Mouse (Mus musculus): ENCODE results near the gene Sstr4.

Gene Sstr4

DNA sequence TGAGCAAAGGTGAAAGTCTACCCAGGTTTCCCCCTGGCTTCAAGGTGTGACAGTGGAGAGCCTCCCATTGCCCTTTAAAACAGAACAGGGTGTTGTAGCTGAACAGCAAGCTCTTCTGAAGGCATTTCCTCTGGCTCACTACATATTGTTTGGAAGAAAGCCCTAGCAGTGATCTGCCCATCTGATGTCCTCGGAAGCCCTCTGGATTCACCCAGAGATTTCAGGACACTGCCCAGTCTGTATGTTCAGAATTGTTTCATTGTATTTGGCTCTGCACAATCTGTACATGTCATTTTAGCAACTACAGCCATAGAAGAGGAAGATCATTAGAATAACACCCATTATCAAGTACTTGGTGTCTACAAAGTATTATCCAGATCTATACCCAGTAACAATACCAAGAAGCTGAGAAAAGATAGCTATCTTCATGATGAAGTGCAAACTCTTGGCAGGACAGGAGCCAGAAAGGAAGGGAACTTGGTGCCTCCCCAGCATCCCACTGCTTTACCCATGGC is 15.2 kb upstream of the Sstr4 start:
- no peaks in the 10 kb centered on the region for H3K36me3 ChIP-seq (ENCODE audit: control insufficient read depth, insufficient read depth, low read length, poor library complexity, severe bottlenecking)
- no peak for DNase-seq (ENCODE audit: low read depth, low spot score)
- H3K27me3 ChIP-seq (ENCODE audit: control insufficient read depth, insufficient read depth, low read length, poor library complexity, severe bottlenecking), result no peaks in the 10 kb centered on the region

DNA sequence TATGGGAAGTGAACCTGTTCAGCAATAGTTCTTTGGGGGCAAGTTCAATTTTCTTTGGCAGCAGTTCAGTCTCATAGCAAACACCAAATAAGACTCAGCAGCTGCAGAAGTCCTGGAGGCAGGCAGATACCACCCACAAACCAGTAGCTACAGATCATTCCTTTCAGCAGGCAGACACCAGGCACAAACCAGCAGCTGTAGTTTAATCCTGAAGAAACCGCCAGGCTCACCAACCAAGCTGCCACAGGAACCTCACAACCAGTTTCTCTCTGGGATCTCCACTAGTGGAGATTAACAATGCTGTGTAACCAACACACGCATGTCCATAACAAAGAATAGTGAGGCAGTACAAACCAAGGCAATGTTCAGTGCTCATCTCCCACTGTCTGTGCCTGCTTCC is 14.1 kb upstream of the Sstr4 start:
- H3K27me3 ChIP-seq (ENCODE audit: control insufficient read depth, insufficient read depth, low read length, poor library complexity, severe bottlenecking), result no peaks in the 10 kb centered on the region
- H3K36me3 ChIP-seq (ENCODE audit: control insufficient read depth, insufficient read depth, low read length, poor library complexity, severe bottlenecking), result no peaks in the 10 kb centered on the region
- no peak for DNase-seq (ENCODE audit: low read depth, low spot score)

DNA sequence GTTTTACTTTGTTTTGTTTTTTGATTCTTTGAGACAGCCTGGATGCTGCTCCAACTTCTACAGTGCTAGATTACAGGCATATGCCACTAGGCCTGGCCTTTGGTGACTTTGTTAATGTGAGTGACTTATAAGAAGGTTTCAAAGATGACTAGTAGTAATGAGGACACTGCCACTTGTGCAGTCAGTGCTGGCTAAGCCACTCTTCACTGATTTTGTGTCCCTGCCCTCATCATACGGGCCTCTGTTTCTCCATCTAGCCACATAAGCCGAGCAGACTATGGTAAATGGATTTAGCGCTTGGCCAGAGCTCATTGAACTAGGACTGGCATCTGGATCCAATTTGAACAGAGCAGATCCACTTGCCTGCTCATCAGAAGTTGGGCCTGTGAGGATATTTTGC is 8.7 kb upstream of the Sstr4 start:
- no peak for DNase-seq (ENCODE audit: low read depth, low spot score)
- no peaks in the 10 kb centered on the region for H3K36me3 ChIP-seq (ENCODE audit: control insufficient read depth, insufficient read depth, low read length, poor library complexity, severe bottlenecking)
- no peaks in the 10 kb centered on the region for H3K27me3 ChIP-seq (ENCODE audit: control insufficient read depth, insufficient read depth, low read length, poor library complexity, severe bottlenecking)

- no peak for DNase-seq (ENCODE audit: low read depth, low spot score)
- no peaks in the 10 kb centered on the region for H3K36me3 ChIP-seq (ENCODE audit: control insufficient read depth, insufficient read depth, low read length, poor library complexity, severe bottlenecking)
- no peaks in the 10 kb centered on the region for H3K27me3 ChIP-seq (ENCODE audit: control insufficient read depth, insufficient read depth, low read length, poor library complexity, severe bottlenecking)
Measured at GRCm38 (mm10) chr2:148386927-148387326, 8.2 kb upstream of the Sstr4 start.

GRCm38 (mm10) chr2:148387652-148388581 is 7.2 kb upstream of the Sstr4 start:
- Histone ChIP-seq H3K36me3 (ENCODE audit: control insufficient read depth, insufficient read depth, low read length, poor library complexity, severe bottlenecking) (no peaks in the 10 kb centered on the region), H3K27me3 (ENCODE audit: control insufficient read depth, insufficient read depth, low read length, poor library complexity, severe bottlenecking) (no peaks in the 10 kb centered on the region)
- DNase-seq (ENCODE audit: low read depth, low spot score), result no peak

- Histone ChIP-seq H3K36me3 (ENCODE audit: control insufficient read depth, insufficient read depth, low read length, poor library complexity, severe bottlenecking) (no peaks in the 10 kb centered on the region), H3K27me3 (ENCODE audit: control insufficient read depth, insufficient read depth, low read length, poor library complexity, severe bottlenecking) (no peaks in the 10 kb centered on the region; the same call in 1 of the 2 replicates)
- DNase-seq (ENCODE audit: low read depth, low spot score), result peak; percentile 57
Measured at GRCm38 (mm10) chr2:148393149-148393548, 2.0 kb upstream of the Sstr4 start.

GRCm38 (mm10) chr2:148393846-148394245 is 1.3 kb upstream of the Sstr4 start:
- Histone ChIP-seq H3K27me3 (ENCODE audit: control insufficient read depth, insufficient read depth, low read length, poor library complexity, severe bottlenecking) (no peaks in the 10 kb centered on the region; the same call in 1 of the 2 replicates), H3K36me3 (ENCODE audit: control insufficient read depth, insufficient read depth, low read length, poor library complexity, severe bottlenecking) (no peaks in the 10 kb centered on the region)
- no peak for DNase-seq (ENCODE audit: low read depth, low spot score)

- DNase-seq (ENCODE audit: low read depth, low spot score), result no peak
- Histone ChIP-seq H3K36me3 (ENCODE audit: control insufficient read depth, insufficient read depth, low read length, poor library complexity, severe bottlenecking) (no peaks in the 10 kb centered on the region), H3K27me3 (ENCODE audit: control insufficient read depth, insufficient read depth, low read length, poor library complexity, severe bottlenecking) (no peaks in the 10 kb centered on the region; the same call in 1 of the 2 replicates)
Measured at GRCm38 (mm10) chr2:148396209-148396608, 1.1 kb downstream of the Sstr4 start.

DNA sequence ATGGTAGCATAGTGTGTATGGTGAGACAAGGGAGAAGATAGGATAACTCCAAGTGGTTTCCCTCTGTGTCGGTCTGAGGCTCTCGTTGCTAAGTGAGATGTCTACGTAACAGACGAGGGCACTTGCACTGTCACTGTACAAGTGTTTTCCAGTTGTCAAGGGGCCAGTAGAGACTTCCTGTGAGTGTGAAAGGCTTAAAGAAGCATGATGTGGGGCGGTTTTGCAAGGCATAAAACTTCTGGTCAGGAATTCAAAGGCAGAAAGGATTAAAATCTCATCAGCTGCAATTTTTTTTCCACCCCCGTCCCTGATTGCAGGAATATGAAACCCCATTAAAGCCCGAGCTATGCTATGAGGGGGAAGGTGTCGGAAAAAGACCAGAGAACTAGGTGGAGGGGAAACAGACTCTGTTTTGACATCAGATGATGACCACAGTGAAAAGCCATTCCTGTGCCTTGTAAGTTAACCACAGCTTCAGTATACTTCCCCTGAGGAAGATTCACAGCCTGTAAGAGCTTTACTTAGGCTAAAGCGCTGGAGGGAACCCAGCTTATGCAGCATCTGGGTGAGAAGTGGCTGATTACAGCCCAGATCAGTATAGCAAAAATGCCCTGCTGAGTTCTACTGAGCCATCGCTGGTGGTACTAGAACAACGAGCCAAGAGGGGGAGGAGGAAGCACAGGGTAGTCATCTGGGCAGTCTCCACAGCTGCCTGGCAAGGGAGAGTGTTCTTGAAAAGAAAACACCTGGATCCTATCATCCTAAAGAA is 2.1 kb downstream of the Sstr4 start:
- Histone ChIP-seq H3K36me3 (ENCODE audit: control insufficient read depth, insufficient read depth, low read length, poor library complexity, severe bottlenecking) (no peaks in the 10 kb centered on the region), H3K27me3 (ENCODE audit: control insufficient read depth, insufficient read depth, low read length, poor library complexity, severe bottlenecking) (no peaks in the 10 kb centered on the region; the same call in 1 of the 2 replicates)
- DNase-seq (ENCODE audit: low read depth, low spot score), result no peak

GRCm38 (mm10) chr2:148397784-148398100 is 2.6 kb downstream of the Sstr4 start:
- no peak for DNase-seq (ENCODE audit: low read depth, low spot score)
- no peaks in the 10 kb centered on the region; the same call in 1 of the 2 replicates for H3K27me3 ChIP-seq (ENCODE audit: control insufficient read depth, insufficient read depth, low read length, poor library complexity, severe bottlenecking)
- no peaks in the 10 kb centered on the region for H3K36me3 ChIP-seq (ENCODE audit: control insufficient read depth, insufficient read depth, low read length, poor library complexity, severe bottlenecking)

DNA sequence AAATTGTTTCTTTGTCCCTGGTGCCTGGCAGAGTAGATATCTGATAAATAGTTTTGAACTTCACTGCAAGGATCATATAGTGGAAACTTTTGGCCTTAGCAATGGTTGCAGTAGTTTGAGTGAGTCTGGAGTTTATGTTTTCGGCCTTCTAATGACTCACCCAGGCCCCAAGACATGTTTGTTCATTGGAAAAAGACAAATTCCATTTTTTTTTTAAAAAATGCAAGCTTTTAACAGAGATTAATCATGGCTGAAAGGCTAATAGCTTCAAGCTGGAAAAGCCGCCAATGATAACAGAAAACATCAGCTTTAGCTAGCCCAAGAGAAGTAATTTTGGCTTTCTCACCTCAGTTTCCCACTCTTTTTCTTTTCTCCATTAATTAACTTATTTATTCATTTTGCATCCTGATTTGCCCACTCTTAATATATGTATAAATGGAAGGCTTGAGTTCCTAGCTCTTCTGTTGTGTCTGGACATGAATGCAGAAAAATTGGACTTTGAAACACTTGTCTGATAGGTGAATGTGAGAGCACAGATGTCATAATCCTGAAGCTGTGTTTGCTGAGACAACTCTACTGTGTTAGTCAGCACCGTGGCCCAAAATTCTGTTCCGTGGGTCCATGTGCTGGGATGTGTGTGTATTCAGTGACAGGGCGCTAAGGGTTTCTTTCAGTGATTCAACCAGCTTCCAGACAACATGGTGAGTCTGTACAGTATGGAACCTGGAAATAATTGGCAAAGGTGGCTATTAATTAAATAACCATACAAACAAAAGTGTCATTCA is 3.9 kb downstream of the Sstr4 start:
- Histone ChIP-seq H3K27me3 (ENCODE audit: control insufficient read depth, insufficient read depth, low read length, poor library complexity, severe bottlenecking) (no peaks in the 10 kb centered on the region), H3K36me3 (ENCODE audit: control insufficient read depth, insufficient read depth, low read length, poor library complexity, severe bottlenecking) (no peaks in the 10 kb centered on the region)
- DNase-seq (ENCODE audit: low read depth, low spot score), result no peak

GRCm38 (mm10) chr2:148402227-148402626 is 7.1 kb downstream of the Sstr4 start:
- H3K36me3 ChIP-seq (ENCODE audit: control insufficient read depth, insufficient read depth, low read length, poor library complexity, severe bottlenecking), result no peaks in the 10 kb centered on the region
- no peak for DNase-seq (ENCODE audit: low read depth, low spot score)
- no peaks in the 10 kb centered on the region for H3K27me3 ChIP-seq (ENCODE audit: control insufficient read depth, insufficient read depth, low read length, poor library complexity, severe bottlenecking)

- H3K27me3 ChIP-seq (ENCODE audit: control insufficient read depth, insufficient read depth, low read length, poor library complexity, severe bottlenecking), result no peaks in the 10 kb centered on the region
- DNase-seq (ENCODE audit: low read depth, low spot score), result no peak
Measured at GRCm38 (mm10) chr2:148404906-148405305, 9.8 kb downstream of the Sstr4 start.

DNA sequence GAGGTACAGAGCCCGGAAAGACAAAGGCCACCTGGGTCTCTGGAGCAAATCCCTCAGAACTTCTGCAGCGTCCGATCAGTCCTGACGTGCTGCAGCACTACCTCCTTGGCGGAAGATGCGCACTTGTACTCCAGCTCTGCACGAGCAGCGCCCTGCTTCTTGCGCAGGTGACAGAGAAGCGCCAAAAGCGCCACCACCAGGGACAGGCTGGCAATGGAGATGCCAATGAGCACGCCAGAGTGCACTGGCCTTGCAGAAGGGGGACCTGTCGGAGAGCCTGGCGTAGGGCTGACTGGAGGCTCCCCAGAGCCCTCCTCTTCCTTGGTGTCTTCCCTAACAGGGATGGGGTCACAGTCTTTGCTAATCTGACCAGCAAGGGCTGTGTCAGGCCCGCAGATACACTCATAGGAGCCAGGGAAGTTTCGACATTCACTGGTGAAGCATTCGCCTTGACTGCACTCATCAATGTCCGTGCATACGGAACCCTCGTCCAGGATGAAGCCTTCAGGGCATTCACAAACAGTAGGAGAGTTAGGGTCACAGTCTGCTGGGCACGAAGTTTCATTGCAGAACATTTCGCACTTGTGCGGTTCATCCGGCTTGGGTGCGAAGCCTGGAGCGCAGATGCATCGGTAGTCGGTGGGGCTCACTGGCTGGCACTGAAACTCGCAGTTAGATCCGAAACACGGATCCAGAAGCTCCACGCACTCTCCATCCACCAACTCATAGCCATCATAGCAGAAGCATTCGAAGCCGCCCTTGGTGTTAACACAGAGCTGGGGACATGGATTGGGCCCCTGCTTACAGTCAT is 11.2 kb downstream of the Sstr4 start:
- Histone ChIP-seq H3K27me3 (ENCODE audit: control insufficient read depth, insufficient read depth, low read length, poor library complexity, severe bottlenecking) (no peaks in the 10 kb centered on the region), H3K36me3 (ENCODE audit: control insufficient read depth, insufficient read depth, low read length, poor library complexity, severe bottlenecking) (no peaks in the 10 kb centered on the region)
- peak; percentile 72 for DNase-seq (ENCODE audit: low read depth, low spot score)

More at GRCm38 (mm10) chr2:148404906-148405305, 9.8 kb downstream of the Sstr4 start:
- no peaks in the 10 kb centered on the region for H3K36me3 ChIP-seq (ENCODE audit: control insufficient read depth, insufficient read depth, low read length, poor library complexity, severe bottlenecking)
